Mouse (Mus musculus): ENCODE measurements around the gene Slc39a3.
A peak's percentile ranks its signal among the peaks of the same experiment; 100 is the strongest.
"Not testable (repeated sequence)": the region's sequence is repeated elsewhere in the genome, so short reads cannot be mapped to it uniquely, and the experiment has no call there.

The Slc39a3 gene

GRCm38 (mm10) chr10:81036988-81037580 lies at the start of gene Slc39a3:
Slc39a3 (minus strand) TSS chr10:81037426.
- peak; percentile 98 for DNase-seq (ENCODE audit: low spot score)

GRCm38 (mm10) chr10:81087021-81087420 lies 49.8 kb upstream of the Slc39a3 start:
- DNase-seq (ENCODE audit: low spot score) = no peak

GRCm38 (mm10) chr10:81082168-81082960 lies 45.1 kb upstream of the Slc39a3 start:
- peak; percentile 68 for DNase-seq (ENCODE audit: low spot score)

- DNase-seq (ENCODE audit: low spot score) = no peak
These were observed 42.9 kb upstream of the Slc39a3 start for GRCm38 (mm10) chr10:81080008-81080655.

GRCm38 (mm10) chr10:81077916-81078315 lies 40.7 kb upstream of the Slc39a3 start:
- no peak for DNase-seq (ENCODE audit: low spot score)

- no peak for DNase-seq (ENCODE audit: low spot score)
These were observed 39.1 kb upstream of the Slc39a3 start for GRCm38 (mm10) chr10:81076356-81076755.

GRCm38 (mm10) chr10:81075734-81076133 lies 38.5 kb upstream of the Slc39a3 start:
- no peak for DNase-seq (ENCODE audit: low spot score)

GRCm38 (mm10) chr10:81073464-81073863 lies 36.2 kb upstream of the Slc39a3 start:
- DNase-seq (ENCODE audit: low spot score) = no peak

- no peak for DNase-seq (ENCODE audit: low spot score)
These were observed 35.1 kb upstream of the Slc39a3 start for GRCm38 (mm10) chr10:81072290-81072689.

- peak; percentile 98 for DNase-seq (ENCODE audit: low spot score)
These were observed 32.6 kb upstream of the Slc39a3 start, which contains the start of gene Thop1 for GRCm38 (mm10) chr10:81069836-81070235. Thop1 (plus strand) TSS chr10:81070035.

GRCm38 (mm10) chr10:81068706-81069105 lies 31.5 kb upstream of the Slc39a3 start:
- no peak for DNase-seq (ENCODE audit: low spot score)

GRCm38 (mm10) chr10:81064519-81064918 lies 27.3 kb upstream of the Slc39a3 start:
- DNase-seq (ENCODE audit: low spot score) = not testable (repeated sequence)

- peak; percentile 45 for DNase-seq (ENCODE audit: low spot score)
These were observed 25.5 kb upstream of the Slc39a3 start for GRCm38 (mm10) chr10:81062710-81063109.

GRCm38 (mm10) chr10:81059603-81060543 lies 22.6 kb upstream of the Slc39a3 start, which contains the start of gene Sgta:
Sgta (minus strand) TSS chr10:81060181.
- DNase-seq (ENCODE audit: low spot score) = peak; percentile 100

GRCm38 (mm10) chr10:81058896-81059295 lies 21.7 kb upstream of the Slc39a3 start:
- DNase-seq (ENCODE audit: low spot score) = no peak

- no peak for DNase-seq (ENCODE audit: low spot score)
These were observed 20.3 kb upstream of the Slc39a3 start for GRCm38 (mm10) chr10:81057406-81058130.

GRCm38 (mm10) chr10:81055802-81056340 lies 18.6 kb upstream of the Slc39a3 start:
- not testable (repeated sequence) for DNase-seq (ENCODE audit: low spot score)

- DNase-seq (ENCODE audit: low spot score) = no peak
These were observed 17.9 kb upstream of the Slc39a3 start for GRCm38 (mm10) chr10:81055169-81055568.

- no peak for DNase-seq (ENCODE audit: low spot score)
These were observed 15.4 kb upstream of the Slc39a3 start for GRCm38 (mm10) chr10:81052577-81052976.

- DNase-seq (ENCODE audit: low spot score) = no peak
These were observed 13.9 kb upstream of the Slc39a3 start for GRCm38 (mm10) chr10:81051133-81051532.

- DNase-seq (ENCODE audit: low spot score) = no peak
These were observed 13.4 kb upstream of the Slc39a3 start for GRCm38 (mm10) chr10:81050645-81051044.

Measured in lung, postnatal 25 days (tissue).